Comparison of ENCODE assay signal across 22 mouse cellular contexts in the genomic region with DNA sequence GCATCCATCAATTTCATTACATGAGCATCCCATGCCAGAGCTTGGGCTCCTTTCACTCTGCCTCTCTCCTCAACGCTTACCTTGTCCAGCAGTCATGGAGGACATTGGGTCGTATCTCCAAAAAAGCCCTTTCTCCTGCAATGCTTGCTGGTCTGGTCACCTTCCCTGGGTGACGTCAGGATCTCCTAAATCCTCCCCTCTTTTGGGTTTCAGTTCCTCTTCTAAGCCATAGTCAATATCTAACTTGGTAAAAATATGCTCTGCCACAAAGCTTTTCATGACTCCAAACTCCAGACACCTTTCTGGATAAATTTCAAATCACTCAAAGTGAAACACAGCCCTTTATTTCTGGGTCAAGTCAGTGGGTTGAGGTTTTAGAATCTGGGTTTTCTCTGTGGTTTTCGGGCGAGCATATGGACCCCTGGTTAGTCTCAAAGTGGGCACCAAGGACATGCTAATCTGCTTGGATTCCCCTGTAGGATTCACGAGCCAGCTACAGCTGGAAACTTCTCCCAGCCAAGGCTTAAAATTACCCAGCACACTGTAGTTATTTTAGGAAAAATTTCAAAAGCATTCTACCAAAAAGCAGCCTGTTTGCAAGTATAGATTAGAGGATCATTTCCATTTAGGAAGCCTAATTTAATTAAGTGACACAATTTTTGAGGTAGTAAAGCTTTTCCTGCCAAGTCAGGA.
DNase-seq lines count a peak whose midpoint lies in the region; ATAC-seq and TF ChIP-seq lines count a peak whose summit lies in the region.
"Had no signal": no experiment of that assay in that cellular context is flagged by ENCODE, and none has a peak within 500 bp of the region (broad histone marks: within the 10 kb centered on the region; RNA-seq: fewer than 3 reads in every experiment).

No protein-coding gene starts in this region.

- TF ChIP-seq CTCF in thymus, adult 2 months (IDR thresholded peaks at IDR 0.05; ENCODE audit: borderline replicate concordance, control insufficient read depth, extremely low read depth, insufficient read depth, low read length, poor library complexity): no peak

- no peaks in the 10 kb centered on the region for H3K9me3 ChIP-seq in heart, embryonic 10.5 days
- no peaks in the 10 kb centered on the region for H3K9me3 ChIP-seq in hindbrain, embryonic 11.5 days (ENCODE audit: control insufficient read depth, low read length)
- H3K9me3 ChIP-seq: embryonic facial prominence, embryonic 12.5 days; forebrain, embryonic 15.5 days; hindbrain, embryonic 13.5 days; midbrain, embryonic 15.5 days; neural tube, embryonic 15.5 days; stomach, embryonic 15.5 days had no signal

- ATAC-seq in common myeloid progenitor, adult 5-6 weeks (replicated peaks; ENCODE audit: low read depth, poor library complexity, severe bottlenecking): peak; percentile 48; the same call in 1 of the 2 replicates
- no peak for ATAC-seq in hindbrain, embryonic 11.5 days (ENCODE audit: low FRiP score)
- ATAC-seq: forebrain, embryonic 15.5 days; midbrain, embryonic 15.5 days; Patski had no signal

- DNase-seq in heart, adult 18-20 months: peak; percentile 18 to 24
- DNase-seq in heart, embryonic 10.5 days (ENCODE audit: low spot score): no peak
- peak; percentile 38 to 65 for DNase-seq in left cerebral cortex, postnatal 25 days (ENCODE audit: low spot score in 2 of 2)
- no peak for DNase-seq in left cerebral cortex, adult 18-20 months (ENCODE audit: low spot score in 2 of 2)
- peak; percentile 49 for DNase-seq in splenic B cell, adult 2 months (ENCODE audit: low read depth, low spot score)
- no peak for DNase-seq in thymus, adult 2 months
- DNase-seq in hindbrain, embryonic 11.5 days (ENCODE audit: low spot score): no peak
- DNase-seq: adrenal gland, postnatal 10 days; cerebellum, adult 8-10 months; kidney, postnatal 36 days; liver; lung, postnatal 10 days; right cerebral cortex, postnatal 14 days; thymus, postnatal 25 days had no signal

- H3K9ac ChIP-seq in hindbrain, embryonic 11.5 days (ENCODE audit: low read depth, low read length): no peak overlapping the region
- H3K9ac ChIP-seq: embryonic facial prominence, embryonic 12.5 days; forebrain, embryonic 15.5 days; hindbrain, embryonic 13.5 days; midbrain, embryonic 15.5 days; neural tube, embryonic 15.5 days; stomach, embryonic 15.5 days had no signal

- TF ChIP-seq POLR2A in thymus, adult 2 months (IDR thresholded peaks at IDR 0.05; ENCODE audit: control insufficient read depth, extremely low read depth, insufficient read depth, low read length, poor library complexity): no peak

- 74% methylated on average over 6 of the region's 6 CpGs for WGBS in heart, embryonic 10.5 days
- WGBS in thymus, adult 2 months: 82% methylated on average over 6 of the region's 6 CpGs
- 84% methylated on average over 6 of the region's 6 CpGs for WGBS in hindbrain, embryonic 11.5 days

- H3K27ac ChIP-seq in heart, embryonic 10.5 days: no peak overlapping the region
- H3K27ac ChIP-seq in thymus, adult 2 months (ENCODE audit: control insufficient read depth, insufficient read depth, low read length): no peak overlapping the region
- no peak overlapping the region for H3K27ac ChIP-seq in hindbrain, embryonic 11.5 days (ENCODE audit: low read depth, low read length)
- H3K27ac ChIP-seq: embryonic facial prominence, embryonic 12.5 days; forebrain, embryonic 15.5 days; hindbrain, embryonic 13.5 days; midbrain, embryonic 15.5 days; neural tube, embryonic 15.5 days; stomach, embryonic 15.5 days had no signal

- H3K36me3 ChIP-seq in heart, embryonic 10.5 days: no peaks in the 10 kb centered on the region
- H3K36me3 ChIP-seq in splenic B cell, adult 2 months (ENCODE audit: control insufficient read depth, insufficient read depth, low read length, poor library complexity, severe bottlenecking): 0 out of 2 replicates have a peak, but pooled peaks cover 3% of the 10 kb centered on the region
- no peaks in the 10 kb centered on the region for H3K36me3 ChIP-seq in thymus, adult 2 months (ENCODE audit: control insufficient read depth, insufficient read depth, low read length)
- H3K36me3 ChIP-seq in hindbrain, embryonic 11.5 days (ENCODE audit: control insufficient read depth, insufficient read depth, low read length): no peaks in the 10 kb centered on the region
- H3K36me3 ChIP-seq: embryonic facial prominence, embryonic 12.5 days; forebrain, embryonic 15.5 days; hindbrain, embryonic 13.5 days; midbrain, embryonic 15.5 days; neural tube, embryonic 15.5 days; stomach, embryonic 15.5 days had no signal

- H3K4me2 ChIP-seq in hindbrain, embryonic 11.5 days (replicated peaks; ENCODE audit: low read depth, low read length): no peak overlapping the region
- H3K4me2 ChIP-seq: embryonic facial prominence, embryonic 12.5 days; forebrain, embryonic 15.5 days; hindbrain, embryonic 13.5 days; midbrain, embryonic 15.5 days; neural tube, embryonic 15.5 days; stomach, embryonic 15.5 days had no signal

- no peaks in the 10 kb centered on the region for H3K27me3 ChIP-seq in heart, embryonic 10.5 days (ENCODE audit: insufficient read depth, poor library complexity, severe bottlenecking)
- no peaks in the 10 kb centered on the region for H3K27me3 ChIP-seq in splenic B cell, adult 2 months (ENCODE audit: control insufficient read depth, insufficient read depth, low read length, poor library complexity, severe bottlenecking)
- no peaks in the 10 kb centered on the region for H3K27me3 ChIP-seq in thymus, adult 2 months (ENCODE audit: control insufficient read depth, insufficient read depth, low read length)
- H3K27me3 ChIP-seq in hindbrain, embryonic 11.5 days (ENCODE audit: control insufficient read depth, insufficient read depth, low read length): no peaks in the 10 kb centered on the region
- H3K27me3 ChIP-seq: embryonic facial prominence, embryonic 12.5 days; forebrain, embryonic 15.5 days; hindbrain, embryonic 13.5 days; midbrain, embryonic 15.5 days; neural tube, embryonic 15.5 days; Patski; stomach, embryonic 15.5 days had no signal

- H3K4me1 ChIP-seq in heart, embryonic 10.5 days: no peaks in the 10 kb centered on the region
- H3K4me1 ChIP-seq in thymus, adult 2 months (replicated peaks; ENCODE audit: control insufficient read depth, insufficient read depth, low read length): no peaks in the 10 kb centered on the region
- no peaks in the 10 kb centered on the region for H3K4me1 ChIP-seq in hindbrain, embryonic 11.5 days (replicated peaks; ENCODE audit: control insufficient read depth, insufficient read depth, low read length)
- H3K4me1 ChIP-seq: embryonic facial prominence, embryonic 12.5 days; forebrain, embryonic 15.5 days; stomach, embryonic 15.5 days had no signal

- intact Hi-C loops in left cerebral cortex, postnatal 25 days (cut with DNase I): loop anchor here (5.0 kb wide), 1 partner anchor 108 kb away; no protein-coding TSS in a partner anchor

- no peak overlapping the region for H3K4me3 ChIP-seq in heart, embryonic 10.5 days
- H3K4me3 ChIP-seq in thymus, adult 2 months (ENCODE audit: control insufficient read depth, insufficient read depth, low read length): no peak overlapping the region
- H3K4me3 ChIP-seq in hindbrain, embryonic 11.5 days (ENCODE audit: low read depth, low read length): no peak overlapping the region
- H3K4me3 ChIP-seq: embryonic facial prominence, embryonic 12.5 days; forebrain, embryonic 15.5 days; hindbrain, embryonic 13.5 days; midbrain, embryonic 15.5 days; neural tube, embryonic 15.5 days; stomach, embryonic 15.5 days had no signal

Comparison
In these comparisons a context has a peak if more than half of its experiments do, and no peak if none do; other contexts are left out.
1. DNase-seq: peak in heart, adult 18-20 months (2 of 2), left cerebral cortex, postnatal 25 days (2 of 2) and splenic B cell, adult 2 months (single experiment); none in heart, embryonic 10.5 days (single experiment), left cerebral cortex, adult 18-20 months (0 of 2), thymus, adult 2 months (single experiment) and hindbrain, embryonic 11.5 days (single experiment).